Mouse (Mus musculus) 3T3-L1 (cell line): ENCODE results near the gene Crlf1.
A peak's percentile ranks its signal among the peaks of the same experiment; 100 is the strongest.
"Not testable (repeated sequence)": the region's sequence is repeated elsewhere in the genome, so short reads cannot be mapped to it uniquely, and the experiment has no call there.

Source experiments
- DNase-seq: peaks from one replicate; pipeline ENCODE4 v3.0.0-alpha.2; 2015; ENCODE audit warnings: low read depth, low spot score

The Crlf1 gene

DNA sequence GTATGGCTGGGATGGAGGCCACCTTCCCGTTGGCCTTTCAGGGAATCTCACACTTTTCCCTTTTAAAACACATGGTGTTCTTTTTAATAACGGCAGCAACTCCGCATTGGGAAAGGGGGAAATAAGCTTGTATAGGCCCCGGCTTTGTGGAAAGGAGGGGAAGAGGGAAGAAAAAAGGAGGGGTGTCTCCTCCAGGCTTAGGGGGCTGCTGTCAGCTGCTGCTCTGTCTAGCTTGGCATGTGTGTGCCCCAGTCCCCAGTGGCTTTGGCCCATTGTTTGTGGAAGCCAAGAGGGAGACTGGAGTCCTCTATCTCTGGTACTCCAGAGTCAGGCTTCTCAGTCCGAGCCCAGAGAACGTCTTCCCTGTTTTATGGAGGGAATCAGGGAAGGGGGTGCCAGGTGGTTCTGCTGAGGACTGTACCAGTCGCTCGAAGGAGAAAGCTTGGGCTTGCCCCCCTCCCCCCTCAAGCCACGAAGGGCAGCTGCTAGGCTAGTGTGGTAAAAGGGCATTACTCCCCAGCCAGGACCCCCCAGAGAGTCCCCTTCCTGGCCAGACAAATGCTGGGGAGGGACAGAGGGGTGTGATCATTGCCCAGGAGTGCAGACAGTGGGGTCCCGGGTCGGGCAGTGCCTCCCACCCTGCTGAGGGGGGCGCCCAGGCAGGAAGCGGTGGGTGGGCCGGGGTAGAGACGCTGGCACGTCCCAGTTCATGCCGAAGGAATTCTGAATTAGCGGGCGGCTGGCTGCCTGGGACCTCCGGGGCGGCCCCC lies 2.2 kb downstream of the Crlf1 start:
- no peak for DNase-seq

GRCm38 (mm10) chr8:70495771-70496062 lies 2.8 kb downstream of the Crlf1 start:
- no peak for DNase-seq

GRCm38 (mm10) chr8:70500386-70501301 lies 7.7 kb downstream of the Crlf1 start:
- DNase-seq, result no peak

GRCm38 (mm10) chr8:70501820-70502529 lies 9.0 kb downstream of the Crlf1 start:
- DNase-seq, result no peak

DNA sequence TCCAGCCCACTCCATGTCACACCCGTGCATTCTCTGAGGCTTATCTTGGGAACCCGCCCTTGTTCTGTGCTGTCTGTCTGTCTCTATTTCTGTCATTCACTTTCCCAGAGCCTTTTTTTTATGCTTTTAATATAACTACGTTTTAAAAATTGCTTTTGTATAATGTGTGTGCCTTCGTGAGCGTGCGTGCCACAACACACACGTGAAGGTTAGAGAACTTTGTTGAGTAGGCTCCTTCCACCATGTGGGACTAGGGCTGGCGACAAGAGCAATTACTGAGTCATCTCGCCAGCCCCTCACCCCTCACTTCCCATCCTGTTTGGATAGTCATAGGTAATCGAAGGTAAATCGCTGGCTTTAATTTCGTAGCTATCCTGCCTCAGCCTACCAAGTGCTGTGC lies 9.6 kb downstream of the Crlf1 start:
- no peak for DNase-seq

DNA sequence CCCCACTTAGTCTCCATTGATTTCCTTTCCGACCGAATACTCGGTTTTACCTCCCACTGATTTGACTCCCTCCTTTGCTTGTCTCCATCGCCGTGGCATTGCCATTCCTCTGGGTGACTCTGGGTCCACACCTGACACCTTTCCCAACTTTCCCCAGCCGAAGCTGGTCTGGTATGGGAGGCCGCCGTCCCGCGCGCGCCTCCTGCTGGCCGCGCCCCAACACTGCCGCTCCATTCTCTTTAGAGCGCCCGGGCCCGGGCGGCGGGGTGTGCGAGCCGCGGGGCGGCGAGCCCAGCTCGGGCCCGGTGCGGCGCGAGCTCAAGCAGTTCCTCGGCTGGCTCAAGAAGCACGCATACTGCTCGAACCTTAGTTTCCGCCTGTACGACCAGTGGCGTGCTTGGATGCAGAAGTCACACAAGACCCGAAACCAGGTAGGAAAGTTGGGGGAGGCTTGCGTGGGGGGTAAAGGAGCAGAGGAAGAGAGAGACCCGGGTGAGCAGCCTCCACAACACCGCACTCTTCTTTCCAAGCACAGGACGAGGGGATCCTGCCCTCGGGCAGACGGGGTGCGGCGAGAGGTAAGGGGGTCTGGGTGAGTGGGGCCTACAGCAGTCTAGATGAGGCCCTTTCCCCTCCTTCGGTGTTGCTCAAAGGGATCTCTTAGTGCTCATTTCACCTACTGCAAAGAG lies 10.2 kb downstream of the Crlf1 start:
- peak; percentile 70 for DNase-seq

DNA sequence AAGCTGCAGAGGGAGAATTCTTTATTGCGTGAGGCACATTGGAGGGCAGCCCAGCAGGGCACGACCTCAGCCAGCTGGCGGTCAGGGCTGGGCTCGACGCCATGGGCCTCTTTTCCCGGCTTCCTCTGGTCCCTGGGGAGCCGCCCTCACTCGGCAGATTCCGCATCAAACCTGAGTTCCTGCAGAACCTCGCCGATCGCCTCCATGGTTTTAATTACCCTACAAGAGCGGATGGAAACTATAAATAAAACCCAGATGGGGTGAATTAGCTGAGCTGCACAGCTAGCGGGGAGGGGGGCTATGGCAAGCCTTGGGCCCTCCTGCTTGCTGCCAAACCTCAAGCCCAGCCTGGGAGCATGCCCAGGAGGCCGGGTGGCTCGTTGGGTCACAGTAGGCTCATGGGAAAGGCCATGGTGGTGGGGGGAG lies 11.3 kb downstream of the Crlf1 start:
- DNase-seq, result peak; percentile 99

DNA sequence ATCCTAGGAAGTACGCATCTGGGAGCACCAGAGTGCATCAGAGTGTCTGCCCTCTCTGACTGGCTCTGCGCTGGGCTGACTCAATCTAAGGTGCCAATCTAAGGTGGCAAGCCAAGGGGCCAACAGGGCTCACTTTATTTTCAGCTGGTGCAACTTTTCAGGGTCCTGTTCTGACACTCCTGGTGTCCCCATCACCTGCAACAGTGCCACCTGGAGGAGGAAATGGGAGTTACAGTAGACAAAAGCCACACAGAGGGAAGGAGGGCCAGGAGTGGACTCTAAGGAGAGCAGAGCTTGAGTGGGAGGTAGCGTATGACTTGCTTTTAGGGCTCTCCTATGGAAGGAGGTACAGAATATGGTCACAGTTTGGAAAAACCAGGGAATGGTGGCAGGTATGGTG lies 11.9 kb downstream of the Crlf1 start:
- peak; percentile 96 for DNase-seq

- DNase-seq, result no peak
These were observed 12.9 kb downstream of the Crlf1 start for GRCm38 (mm10) chr8:70505698-70506327.

GRCm38 (mm10) chr8:70506328-70507026 lies 13.5 kb downstream of the Crlf1 start, which contains the start of gene Rex1bd:
Gene Rex1bd (minus strand): TSS chr8:70506752.
- peak; percentile 98 for DNase-seq

GRCm38 (mm10) chr8:70507027-70507393 lies 14.1 kb downstream of the Crlf1 start:
- no peak for DNase-seq

DNA sequence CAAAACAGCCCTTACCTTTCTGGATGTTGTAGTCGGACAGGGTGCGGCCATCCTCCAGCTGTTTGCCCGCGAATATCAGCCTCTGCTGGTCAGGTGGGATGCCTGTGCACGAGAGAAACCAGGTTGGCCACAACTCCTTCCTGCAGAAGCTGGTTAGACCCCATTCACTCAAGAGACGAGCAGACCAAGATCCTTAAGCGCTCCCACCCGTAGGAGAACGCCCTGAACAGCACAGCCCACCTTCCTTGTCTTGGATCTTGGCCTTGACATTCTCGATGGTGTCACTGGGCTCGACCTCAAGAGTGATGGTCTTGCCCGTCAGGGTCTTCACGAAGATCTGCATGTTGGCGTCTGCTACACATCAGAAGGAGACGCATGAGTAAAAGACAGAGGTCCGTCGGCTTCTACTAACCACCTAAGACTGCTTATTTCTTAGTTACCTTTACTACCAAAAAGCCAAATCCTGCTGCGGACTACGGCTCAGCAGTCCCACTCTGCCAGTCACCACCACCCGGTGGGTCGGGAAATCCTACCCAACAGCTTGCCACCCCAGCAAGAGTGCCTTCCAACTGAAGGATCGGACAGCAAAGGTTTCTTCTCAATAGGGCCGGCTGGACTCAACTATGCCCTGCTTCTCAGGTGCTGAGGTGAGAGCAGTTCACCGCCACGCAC lies 16.5 kb downstream of the Crlf1 start:
- no peak for DNase-seq

- peak; percentile 98 for DNase-seq
These were observed 17.4 kb downstream of the Crlf1 start, which contains the start of gene Uba52 for GRCm38 (mm10) chr8:70510228-70510915. Gene Uba52 (minus strand): TSS chr8:70510801.

DNA sequence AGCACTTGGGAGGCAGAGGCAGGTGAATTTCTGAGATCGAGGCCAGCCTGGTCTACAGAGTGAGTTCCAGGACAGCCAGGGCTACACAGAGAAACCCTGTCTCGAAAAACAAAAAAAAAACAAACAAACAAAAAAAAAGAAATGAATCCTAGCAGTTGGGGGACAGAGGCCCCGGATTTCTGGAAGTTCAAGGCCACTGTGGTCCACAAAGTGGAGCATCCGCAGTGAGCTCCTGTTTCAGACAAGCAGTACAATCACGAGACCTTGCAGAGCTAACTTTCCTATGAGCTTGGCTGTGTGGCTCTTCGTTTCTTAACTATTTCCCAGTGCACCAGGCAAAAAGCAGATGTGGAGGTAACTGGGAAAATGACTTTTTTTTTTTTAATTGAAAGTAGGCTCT lies 18.2 kb downstream of the Crlf1 start:
- not testable (repeated sequence) for DNase-seq

DNA sequence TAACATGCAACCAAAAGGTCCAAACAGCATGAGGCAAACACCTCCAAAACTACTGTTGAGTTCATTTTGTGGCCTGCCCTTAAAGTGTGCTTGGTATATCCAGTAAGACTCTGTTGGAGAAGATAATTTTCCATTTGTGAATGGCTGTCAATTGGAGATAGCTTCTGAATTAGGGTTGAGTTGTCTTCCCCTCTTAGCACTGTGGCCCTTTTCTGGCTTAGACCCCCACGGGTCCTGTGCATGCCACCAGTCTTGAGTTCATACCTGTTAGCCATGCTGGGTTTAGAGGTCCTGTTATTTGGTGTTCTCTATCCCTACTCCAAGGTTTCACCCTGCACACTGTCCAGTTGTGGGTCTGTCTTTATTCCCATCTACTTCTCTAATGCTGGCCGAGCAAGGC lies 18.8 kb downstream of the Crlf1 start:
- no peak for DNase-seq

- no peak for DNase-seq
These were observed 19.4 kb downstream of the Crlf1 start for GRCm38 (mm10) chr8:70512253-70512903.

DNA sequence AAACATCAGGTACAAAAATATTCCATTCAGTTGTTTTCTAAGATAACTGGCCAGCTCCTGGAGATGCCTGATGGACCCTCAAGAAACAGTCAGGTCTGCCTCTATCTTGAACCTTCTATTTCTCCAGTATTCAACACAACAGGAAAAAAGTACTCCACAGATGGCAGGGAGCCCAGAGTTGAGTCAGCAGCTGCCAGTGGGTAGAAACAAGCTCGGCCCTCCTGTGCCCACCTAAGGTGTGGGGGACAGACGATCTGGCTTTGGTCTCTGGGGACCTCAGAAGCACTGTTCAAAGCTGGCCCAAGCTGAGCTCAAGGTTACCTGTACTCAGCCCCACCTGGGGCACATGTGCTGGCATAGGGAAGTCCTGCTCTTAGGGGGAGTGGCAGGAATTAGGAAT lies 20.5 kb downstream of the Crlf1 start:
- peak; percentile 92 for DNase-seq

DNA sequence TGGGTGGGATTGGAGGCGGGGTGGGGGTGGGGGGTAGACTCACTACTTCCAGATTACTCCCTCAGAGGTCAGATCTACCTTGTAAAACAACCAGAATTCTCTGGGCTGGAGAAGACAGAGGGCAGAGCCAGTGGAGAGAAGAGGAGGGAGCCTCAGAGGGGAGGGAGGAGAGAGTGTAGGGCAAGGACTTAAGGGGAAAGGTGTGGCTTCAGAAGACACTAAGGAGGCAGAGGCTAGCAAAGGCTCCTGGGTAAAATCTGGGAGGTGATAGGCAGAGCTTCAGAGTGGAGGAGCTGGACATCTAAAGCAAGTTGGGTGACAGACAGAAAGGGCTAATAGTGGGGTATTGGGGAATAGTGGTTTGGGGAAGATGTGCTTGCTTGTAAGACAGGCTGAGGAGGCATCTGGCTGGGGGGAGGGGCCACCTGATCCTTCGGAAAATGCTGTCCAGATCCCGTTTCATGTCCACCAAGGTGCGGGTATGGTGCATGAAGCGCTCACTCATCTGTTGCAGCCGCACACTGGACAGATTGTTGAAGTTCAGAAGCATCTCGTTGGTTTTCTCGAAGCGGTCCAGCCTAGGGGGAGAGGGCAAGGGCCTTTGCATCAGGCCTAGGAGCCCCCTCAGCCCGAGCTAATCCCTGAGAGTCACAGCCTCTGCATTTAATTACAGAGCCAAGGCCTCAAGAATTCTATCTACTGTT lies 25.1 kb downstream of the Crlf1 start:
- no peak for DNase-seq
